Mouse (Mus musculus) brain, adult 2 months (tissue): ENCODE measurements at regions not wholly inside any gene's neighbourhood (a gene's known extent, or its start where the extent isn't known, plus 50 kb on each side); places are given as distances from the start of the nearest gene placed in this dataset.
"Not testable (repeated sequence)": the region's sequence is repeated elsewhere in the genome, so short reads cannot be mapped to it uniquely, and the experiment has no call there.

Experiments
- DNase-seq: peaks from one replicate; pipeline ENCODE4 v3.0.0; 2011; ENCODE audit warnings: low read depth, low spot score

DNA sequence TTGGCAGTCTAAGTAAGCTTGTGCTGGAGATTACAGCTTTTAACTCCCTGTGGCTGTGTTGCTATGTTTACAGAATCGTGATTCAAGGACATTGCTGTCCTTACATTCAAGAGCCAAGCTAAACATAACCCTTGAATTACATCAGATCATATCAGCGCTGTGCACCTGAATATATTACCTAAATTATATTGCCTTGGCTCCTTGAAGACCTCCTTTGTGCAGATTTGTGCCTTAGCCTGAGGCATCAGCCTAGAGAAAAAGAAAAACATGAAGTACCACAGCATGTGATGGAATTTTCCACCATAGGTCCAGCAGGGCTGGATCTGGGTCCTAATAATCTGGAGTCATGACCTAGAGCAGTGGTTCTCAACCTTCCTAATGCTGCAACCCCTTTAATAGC lies 189.8 kb upstream of the Tsc22d2 start:
- DNase-seq, result no peak

DNA sequence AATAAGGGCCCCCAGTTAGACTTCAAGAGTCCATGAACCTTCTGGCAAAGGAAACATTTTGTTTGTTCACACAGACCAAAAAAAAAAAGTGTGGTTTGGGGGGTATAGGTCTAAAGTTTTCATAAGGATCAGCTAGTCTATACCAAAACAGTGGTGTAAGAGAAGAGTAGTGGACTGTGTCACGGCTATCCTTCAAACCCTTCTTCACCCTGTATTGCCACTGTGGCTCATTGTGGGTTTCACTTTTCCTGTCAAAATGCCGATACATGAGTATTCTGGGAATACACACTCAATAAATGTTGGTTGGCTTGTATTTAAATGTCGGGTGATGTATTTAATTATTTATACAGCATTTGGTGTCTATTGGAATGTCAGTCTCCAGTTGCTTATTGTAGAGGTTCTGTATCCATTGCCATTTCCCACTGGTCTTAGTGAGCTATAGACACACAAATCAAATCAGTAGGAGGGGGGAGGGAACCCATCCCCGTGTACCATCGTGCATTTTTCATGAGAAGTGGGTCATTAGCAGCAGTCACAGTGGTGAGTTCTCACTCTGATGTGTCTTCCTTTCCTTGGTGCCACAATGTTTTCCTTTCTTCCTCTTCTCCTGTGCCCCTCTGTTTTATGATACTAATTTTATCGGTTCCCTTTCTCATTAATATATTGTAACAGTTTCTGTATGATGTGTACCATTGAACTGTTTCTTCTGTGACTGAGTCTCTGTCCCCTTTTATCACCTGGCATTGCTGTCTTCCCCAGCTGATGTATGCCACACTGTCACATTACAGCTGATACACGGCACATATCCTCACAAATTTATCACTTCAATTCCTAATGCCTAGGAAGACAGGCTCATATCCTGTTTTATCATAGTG lies 187.8 kb upstream of the Tsc22d2 start:
- DNase-seq, result no peak

DNA sequence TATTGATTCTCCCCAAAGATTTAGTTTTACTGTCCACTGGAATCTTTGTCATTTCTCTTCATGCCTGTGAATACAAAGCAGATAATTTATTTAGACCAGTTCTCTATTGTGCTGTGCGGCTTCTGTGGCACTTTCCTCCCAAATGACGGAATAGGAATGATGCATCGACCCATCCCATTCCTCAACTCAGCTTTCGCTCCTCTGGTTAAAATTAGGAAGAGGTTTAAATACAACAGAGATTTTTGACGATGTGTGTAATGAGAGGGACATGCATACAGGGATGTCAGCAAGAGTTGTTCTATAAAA lies 187.2 kb upstream of the Tsc22d2 start:
- no peak for DNase-seq

DNA sequence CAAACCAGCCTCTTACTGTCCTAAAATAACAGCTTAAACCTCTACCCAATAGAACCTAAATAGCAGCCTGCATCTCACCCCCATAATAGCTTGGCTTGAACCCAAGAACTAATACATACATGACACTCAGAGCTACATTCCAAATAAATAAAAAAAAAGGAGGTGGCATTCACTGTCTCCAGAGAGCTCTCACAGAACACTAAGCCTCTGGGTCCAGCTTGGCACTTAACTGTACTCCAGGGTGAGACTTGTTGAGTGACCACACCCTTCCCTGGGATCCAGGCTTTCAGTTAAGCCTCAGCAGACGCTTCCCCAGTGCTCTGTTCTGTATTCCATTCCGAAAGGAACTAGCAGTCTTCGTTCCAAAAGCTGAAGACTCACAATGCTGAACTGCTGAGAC lies 186.3 kb upstream of the Tsc22d2 start:
- no peak for DNase-seq

DNA sequence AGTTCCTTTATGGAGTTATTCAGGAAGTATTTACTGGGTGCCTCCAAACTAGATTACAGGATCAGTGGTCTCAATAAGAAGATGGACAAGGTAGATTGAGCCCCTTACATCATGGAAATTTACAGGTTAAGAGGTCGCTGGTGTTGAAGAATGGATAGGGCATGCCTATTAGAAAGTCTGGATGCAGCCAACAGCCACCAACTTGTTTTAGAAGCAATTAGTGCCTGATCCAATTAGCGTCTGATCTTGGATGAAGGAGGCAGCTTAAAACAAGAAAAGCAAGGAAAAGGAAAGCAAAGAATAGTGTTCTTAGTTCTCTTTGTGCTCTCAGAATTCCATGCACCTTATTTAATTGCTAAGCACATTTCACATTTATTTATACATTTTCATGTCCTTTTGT lies 182.8 kb upstream of the Tsc22d2 start:
- no peak for DNase-seq

DNA sequence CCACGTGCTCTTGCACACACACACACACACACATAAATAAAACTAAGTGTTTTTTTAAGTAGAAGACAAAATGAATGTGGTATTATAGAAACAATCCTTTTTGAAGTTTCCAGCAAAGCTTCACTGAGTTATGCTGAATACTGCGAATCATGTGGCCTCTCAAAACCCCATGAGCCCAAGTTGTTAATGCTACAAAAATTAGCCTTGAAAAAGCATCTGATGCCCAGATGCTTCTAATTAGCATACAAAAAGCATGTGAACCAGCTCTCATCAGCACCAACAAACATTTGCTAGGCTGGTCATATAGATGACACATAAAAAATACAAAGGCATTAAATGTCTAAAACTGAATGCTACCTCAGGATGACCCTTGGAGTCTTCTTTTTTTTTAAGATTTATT lies 181.2 kb upstream of the Tsc22d2 start:
- no peak for DNase-seq

DNA sequence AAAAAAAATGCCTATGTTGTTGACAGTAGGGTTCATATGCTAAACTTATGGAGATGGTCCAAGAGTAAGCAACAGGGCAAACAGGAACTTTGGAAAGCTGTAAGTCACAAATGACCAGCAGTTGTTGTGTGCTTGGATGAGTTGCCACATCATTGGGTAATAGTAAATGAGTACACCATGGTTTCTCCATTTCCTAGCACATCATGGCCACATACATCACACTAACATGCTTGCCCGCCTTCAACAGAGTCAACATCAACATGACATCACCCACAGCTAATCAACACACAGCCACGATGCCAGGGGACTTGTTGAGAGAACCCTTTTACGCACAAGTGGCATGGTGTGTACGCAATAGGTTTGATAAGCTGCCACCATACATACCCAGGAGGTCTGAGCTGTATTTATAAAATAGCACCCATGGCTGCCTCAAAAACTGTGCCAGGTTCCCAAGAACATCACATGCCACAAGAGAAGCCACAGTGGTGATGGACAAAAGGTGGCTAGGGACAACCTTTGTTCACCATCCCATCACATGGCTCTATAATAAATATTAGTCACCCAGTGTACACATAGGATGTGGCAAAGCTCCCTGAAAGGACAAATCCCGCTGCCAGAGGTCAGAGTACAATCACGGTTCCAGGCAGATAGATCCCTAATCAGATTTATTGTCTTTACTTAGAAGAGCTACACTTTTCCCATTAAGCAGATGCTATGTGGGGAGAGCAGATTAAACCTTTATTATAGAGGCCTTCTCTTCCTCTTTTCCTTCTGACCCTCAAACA lies 179.5 kb upstream of the Tsc22d2 start:
- no peak for DNase-seq

DNA sequence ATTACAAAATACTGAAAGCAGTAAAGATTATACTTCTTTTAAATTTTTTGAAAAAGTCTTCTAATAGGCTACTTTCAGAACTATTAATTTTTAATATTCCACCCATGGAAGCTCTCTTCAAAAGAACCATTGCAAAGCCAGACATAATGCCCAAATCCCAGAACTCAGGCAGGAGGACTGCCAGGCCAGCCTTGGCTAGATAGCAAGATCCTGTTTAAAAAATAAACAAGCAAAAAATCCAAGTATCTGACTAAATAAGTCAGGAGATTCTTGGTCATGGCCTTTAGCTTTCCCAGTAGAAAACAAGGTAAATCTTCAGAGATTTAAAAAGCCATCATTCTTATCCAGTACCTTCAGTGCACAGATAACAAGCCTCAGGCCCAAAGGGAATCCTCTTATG lies 176.4 kb upstream of the Tsc22d2 start:
- no peak for DNase-seq

DNA sequence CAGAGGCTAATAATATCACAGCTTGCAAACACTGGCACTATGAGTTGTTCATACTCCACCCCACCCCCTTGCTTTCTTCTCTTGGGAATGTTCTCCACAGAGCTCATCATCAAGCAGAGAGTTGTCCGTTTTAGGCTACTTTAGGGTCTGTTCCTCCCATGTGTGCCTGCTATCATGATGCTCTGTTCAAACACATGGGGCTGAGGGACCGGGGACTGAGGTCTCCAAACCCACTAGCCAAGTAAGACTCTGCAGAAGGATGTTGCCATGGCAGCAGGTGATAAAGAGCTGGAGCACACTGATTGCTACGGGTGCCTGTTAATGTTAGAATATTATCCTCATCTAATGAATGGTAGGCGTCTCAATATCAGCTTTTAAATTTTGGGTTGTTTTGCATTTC lies 173.7 kb upstream of the Tsc22d2 start:
- peak; percentile 7 for DNase-seq

DNA sequence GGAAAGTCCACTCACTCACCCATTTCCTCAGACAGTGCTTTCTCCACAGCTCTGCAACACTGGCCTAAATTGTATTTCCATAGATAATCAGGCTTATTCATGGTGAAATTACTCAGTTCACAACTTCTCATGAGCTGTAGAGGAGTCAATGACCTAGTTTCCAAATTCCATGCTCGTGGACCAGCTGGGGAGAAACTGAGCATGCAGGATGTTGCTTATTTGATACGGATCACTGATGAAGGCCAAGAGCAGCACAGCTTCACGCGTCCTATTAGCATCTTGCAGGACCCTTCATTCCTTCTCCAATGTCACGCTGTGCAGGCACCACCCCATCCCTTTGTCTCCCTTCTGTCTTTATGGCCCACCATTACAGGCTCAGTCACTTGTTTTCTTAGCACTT lies 169.2 kb upstream of the Tsc22d2 start:
- peak; percentile 43 for DNase-seq

DNA sequence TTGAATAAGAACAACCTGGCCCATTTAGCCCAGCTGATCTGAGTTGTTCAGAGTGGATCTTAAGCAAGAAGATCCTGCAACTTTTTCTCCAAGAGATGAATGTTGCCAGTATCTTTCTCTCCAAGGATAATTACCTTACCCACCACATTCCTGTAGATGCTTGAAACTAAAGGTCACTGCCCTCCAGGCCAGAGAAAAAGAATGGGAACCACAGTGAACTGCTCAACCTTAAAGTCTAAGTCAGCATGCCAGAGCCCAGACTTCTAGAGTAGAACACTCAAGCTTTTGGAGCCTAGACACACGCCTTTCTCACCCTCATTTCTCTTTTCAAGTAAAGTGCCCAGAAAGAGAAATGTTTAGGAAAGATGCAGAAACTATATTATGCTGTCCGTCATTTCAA lies 166.5 kb upstream of the Tsc22d2 start:
- no peak for DNase-seq

DNA sequence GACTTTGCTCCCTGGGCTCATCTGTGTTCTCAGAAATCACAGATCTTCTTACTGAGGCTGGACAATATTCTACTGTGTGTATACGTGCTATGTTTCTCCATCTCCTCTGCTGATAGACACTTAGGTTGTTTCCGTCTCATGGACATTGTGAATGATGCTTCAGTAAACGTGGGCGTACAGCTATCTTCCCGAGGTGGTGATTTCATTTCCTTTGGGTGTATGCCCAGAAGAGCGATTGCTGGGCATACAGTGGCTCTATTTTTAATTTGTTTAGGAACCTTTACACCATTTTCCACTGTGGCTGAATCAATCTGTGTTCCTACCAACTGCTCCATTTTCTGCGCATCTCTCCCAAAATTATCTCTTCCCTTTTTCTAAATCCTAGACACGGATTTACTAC lies 160.6 kb upstream of the Tsc22d2 start:
- DNase-seq, result peak; percentile 84

DNA sequence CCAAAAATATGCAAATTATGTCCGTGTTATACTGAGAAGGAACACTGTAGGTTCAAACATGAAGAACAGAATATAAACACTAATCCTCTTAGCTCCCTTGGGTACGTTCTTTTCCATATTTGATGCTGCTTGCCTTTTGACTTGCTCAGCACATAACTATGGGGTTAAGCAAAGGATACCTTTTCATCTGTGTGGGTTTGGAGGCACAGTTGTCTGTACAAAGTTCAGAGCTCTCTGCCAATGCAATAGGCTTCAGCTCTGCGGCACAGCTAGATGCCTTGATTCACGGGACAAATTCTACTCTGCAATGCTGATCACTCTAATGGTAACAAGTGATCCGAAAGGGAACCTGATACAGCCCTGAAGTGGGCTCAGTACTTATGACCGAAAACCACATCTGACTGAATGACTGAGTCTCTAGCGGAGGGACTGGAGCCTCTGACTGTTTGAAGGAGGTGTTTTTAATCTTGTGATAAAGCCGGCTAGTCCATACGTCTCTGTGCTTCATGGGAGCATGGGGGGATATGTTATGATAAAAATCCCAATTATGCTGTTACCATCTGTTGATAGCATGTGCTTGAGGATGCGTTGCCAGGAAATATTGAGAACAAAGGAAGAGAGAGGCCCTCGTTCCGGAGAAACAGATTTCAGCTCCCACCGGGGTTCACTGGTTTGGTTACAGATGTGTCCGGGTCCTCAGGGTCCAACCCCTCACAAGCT lies 146.7 kb upstream of the Tsc22d2 start:
- peak; percentile 4 for DNase-seq

DNA sequence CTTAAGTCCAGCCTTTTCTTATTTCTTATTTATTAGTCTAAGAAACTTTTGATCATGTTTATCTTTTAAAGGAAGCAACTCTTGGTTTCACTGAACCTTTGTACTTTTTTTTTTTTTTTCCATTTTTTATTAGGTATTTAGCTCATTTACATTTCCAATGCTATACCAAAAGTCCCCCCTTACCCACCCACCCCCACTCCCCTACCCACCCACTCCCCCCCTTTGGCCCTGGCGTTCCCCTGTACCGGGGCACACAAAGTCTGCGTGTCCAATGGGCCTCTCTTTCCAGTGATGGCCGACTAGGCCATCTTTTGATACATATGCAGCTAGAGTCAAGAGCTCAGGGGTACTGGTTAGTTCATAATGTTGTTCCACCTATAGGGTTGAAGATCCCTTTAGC lies 143.1 kb upstream of the Tsc22d2 start:
- not testable (repeated sequence) for DNase-seq

DNA sequence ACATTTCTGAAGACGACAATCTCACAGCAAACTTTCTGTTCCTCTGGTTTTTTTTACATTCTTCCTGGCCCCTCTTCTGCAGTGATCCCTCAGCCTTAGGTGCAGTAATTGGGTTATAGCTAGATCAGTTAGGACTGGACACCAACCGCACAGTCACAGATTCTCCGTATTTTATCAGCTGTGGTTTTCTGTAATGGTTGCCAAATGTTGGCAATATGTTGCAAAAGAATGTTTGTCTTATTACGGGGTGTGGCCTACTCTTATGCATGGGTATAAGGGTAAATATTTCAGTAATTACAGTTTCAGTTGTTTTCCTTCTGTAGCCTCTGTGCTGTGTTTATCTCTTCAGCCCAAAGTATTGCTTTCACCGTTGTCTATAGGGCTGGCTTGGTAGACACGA lies 133.2 kb upstream of the Tsc22d2 start:
- no peak for DNase-seq

DNA sequence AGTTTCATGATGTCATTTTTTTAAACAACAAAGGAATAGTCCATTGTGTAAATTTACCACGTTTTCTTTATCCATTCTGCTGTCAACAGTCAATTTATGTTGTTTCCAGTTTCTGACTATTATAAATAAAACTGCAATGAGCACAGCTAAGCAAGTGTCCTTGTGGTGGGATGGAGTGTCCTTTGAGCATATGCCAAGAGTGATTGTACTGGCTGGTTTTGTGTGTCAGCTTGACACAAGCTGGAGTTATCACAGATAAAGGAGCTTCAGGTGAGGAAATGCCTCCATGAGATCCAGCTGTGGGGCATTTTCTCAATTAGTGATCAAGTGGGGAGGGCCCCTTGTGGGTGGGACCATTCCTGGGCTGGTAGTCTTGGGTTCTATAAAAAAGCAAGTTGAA lies 130.1 kb upstream of the Tsc22d2 start:
- not testable (repeated sequence) for DNase-seq

DNA sequence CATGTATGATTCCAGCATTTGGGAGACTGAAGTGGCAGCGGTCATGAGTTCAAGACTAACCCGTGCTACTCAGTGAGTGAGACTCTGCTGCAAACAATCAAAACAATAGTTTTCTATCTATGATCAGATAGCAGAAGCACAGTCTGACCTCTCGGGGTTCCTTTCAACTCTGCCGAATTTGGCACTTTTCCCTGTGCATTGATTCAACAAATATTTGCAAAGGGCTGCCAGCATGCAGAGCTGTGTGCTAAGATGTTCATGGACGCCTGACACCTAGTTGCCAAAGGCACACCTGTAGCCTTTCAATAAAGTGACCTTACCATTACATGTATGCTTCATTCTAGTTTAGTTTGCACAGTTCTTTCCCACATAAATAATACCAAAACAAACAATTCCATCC lies 118.7 kb upstream of the Tsc22d2 start:
- DNase-seq, result no peak

DNA sequence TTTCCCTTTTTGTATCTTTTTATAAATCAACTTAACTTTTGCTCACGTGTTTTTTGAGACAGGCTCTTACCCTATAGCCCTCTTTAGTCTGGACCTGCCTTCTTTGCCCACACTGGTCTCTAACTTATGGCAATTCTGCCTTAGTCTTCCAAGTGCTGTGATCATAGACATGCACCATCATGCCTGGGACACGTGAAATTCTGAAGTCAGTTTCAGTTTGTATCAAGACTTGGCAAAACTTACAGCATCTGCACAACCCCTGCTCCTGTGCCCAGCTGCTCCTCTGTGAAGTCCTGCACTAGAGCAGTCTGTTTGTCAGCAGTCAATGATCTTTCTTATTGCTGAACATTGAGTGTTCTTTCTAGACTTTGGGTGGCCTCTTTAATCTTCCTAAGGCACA lies 114.3 kb upstream of the Tsc22d2 start:
- DNase-seq, result no peak

DNA sequence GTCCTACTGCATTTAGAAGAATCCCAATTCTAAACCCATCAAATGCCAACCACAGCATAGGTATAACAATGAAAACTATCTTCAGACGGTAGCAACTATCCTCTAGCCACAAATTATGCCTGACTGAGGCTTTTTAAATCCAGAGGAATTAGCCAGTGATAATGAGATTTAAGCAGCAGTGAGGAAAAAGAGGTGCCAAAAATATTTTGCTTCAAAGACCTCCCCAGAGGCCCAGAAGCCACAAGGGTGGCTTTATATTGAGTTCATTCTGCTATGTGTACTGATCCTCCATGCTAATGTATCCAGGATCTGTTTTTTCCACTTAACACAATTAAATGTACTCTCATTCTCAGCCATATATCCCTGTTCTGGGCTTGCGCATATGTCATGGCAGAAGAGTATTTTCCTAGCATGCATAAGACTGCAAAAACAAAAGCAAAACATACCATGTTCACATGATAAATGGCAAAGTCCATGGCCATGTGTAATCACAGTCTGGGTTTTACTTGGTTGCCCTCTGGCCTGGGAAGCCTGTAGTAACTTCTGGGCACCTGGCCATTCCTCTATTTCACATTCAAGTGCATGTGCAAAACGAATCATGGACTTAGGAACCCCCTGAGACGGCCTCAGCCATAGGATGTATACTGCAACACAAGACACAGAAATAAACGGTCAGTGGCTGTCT lies 113.6 kb upstream of the Tsc22d2 start:
- DNase-seq, result no peak

DNA sequence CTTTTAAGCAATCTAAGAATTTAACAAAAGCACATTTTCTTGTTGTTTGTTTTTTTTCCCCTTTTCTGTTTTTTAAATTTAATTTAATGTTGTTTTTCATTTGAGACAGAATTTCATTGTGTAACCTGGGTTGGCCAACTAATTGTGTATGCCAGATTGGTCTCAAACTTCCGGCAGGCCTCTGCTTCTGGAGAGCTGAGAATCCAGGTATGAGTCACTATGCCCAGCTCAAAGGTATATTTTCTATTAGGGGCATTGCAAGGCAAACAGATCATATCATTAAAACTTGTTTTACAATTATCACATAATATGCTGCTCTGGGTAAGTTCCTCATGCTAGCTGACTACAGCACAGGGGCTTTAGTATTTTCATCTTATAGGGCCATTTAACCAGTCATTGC lies 112.2 kb upstream of the Tsc22d2 start:
- no peak for DNase-seq

DNA sequence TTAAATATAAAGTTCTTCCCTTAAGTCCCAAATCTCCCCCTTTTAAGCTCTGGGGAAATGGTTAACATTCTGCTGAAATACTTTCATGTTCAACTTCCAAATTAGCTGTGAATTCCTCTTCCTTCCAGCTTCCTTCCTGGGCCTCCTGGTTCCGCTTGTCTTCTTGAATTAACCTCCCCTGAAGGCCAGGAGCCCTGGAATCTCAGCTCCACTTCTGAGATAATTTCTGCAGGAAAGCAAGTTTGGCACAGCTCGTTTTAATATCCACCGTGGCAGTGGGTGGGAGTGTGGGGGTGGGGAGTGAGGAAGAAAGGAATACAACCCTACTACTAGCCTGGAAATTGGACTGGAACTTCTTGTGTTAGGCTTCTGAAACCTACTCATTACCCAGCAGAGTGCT lies 110.8 kb upstream of the Tsc22d2 start:
- DNase-seq, result peak; percentile 4

DNA sequence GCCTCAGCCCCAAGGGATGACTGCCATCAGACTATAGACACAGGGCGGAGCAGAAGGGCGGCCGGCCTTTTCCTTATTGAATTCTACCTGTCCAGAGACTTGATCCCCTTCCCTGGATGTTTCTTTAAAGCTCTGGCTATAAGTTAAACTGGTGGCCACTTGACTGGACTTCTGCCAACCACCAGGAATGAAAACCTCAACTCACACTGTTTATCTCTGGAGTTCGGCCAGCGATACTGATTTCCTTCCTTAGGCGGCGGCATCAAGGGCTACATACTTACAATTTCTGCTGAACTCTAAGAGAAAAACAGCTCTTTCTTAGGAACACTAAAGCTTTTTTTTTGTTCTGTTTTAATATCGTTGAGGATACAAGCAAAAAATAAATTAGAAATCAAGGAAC lies 104.9 kb upstream of the Tsc22d2 start:
- DNase-seq, result no peak
